Mouse (Mus musculus): Measurements from ENCODE around the gene Inpp4b.

GRCm38 (mm10) chr8:81736103-81736502 is 393.7 kb downstream of the Inpp4b start:
- no peak for TF ChIP-seq CTCF (IDR thresholded peaks at IDR 0.05; ENCODE audit: low read depth)
- no peak for TF ChIP-seq EP300 (IDR thresholded peaks at IDR 0.05; ENCODE audit: low read depth)
